Mouse (Mus musculus) left cerebral cortex, adult 9 months (tissue): ENCODE results near the gene Tnfsf9.

Experiments
- DNase-seq, 2 experiments: peaks; one replicate each; pipeline ENCODE4 v3.0.0; 2022; ENCODE audit warnings: low spot score in 2 of 2

The Tnfsf9 gene

GRCm38 (mm10) chr17:57105181-57106034 is at the start of gene Tnfsf9:
Gene Tnfsf9 (plus strand): TSS chr17:57105325.
- no peak for DNase-seq

- no peak for DNase-seq
Measured at GRCm38 (mm10) chr17:57056246-57056645, 48.9 kb upstream of the Tnfsf9 start.

GRCm38 (mm10) chr17:57058891-57059485 is 46.1 kb upstream of the Tnfsf9 start, which contains the start of gene Crb3:
Gene Crb3 (plus strand): TSS chr17:57059105.
- DNase-seq, result no peak

DNA sequence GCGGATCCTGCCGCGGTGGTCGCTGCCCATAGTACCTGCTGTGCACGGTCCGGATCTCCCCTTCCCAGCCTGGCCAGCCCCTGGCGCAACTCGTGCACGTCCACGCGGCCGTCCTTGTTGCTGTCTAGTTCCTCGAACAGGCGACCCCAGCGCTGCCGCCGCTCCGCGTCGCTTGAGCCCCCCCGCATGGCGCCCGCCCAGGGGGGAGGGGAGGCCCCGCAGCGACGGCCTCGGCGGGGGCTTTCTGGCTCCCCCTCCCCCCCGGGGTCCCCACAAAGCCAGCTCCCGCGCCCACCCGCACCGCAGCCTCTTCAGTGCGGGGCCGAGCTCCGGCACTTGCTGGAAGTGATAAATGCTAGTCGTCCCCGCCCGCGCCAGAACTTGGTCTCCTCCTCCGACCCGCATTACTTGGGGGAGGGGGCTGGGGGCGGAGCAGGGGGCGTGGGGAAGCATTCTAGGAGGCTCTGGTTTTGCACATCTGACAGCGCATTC is 45.6 kb upstream of the Tnfsf9 start, which contains the start of gene Slc25a23:
TSS of gene Slc25a23 (minus strand) at position 378 of the 492 bp plus-strand sequence.
- DNase-seq, result peak; percentile 60 to 70

DNA sequence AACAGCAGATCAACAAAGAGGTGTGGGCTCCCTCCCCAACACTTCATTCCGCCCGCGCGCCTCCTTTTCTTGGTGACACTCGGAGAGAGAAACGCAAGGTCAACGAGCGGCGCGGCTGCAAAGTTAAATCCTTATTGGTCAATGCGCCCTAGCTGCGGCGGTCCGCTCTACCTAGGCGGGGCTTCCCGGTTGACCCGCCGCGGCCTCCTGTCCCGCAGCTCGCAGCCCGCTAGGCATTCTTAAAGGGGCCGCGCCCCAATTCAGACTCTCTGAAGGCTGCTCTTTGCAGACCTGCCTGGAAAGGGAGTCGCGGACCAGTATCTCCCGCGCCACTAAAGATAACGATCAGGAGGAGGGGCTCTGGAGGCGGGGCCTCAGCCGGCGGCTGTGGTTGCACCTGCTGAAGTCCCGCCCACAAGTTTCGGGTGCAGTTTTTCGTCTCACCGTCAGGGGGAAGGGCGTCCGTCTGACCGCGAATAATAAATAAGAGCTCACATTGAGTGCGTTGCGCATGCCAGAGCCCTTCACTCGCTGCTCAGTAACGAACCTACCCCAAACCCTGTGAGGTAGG is 44.8 kb upstream of the Tnfsf9 start:
- peak; percentile 94 to 97 for DNase-seq

GRCm38 (mm10) chr17:57061069-57061468 is 44.1 kb upstream of the Tnfsf9 start:
- DNase-seq, result no peak

DNA sequence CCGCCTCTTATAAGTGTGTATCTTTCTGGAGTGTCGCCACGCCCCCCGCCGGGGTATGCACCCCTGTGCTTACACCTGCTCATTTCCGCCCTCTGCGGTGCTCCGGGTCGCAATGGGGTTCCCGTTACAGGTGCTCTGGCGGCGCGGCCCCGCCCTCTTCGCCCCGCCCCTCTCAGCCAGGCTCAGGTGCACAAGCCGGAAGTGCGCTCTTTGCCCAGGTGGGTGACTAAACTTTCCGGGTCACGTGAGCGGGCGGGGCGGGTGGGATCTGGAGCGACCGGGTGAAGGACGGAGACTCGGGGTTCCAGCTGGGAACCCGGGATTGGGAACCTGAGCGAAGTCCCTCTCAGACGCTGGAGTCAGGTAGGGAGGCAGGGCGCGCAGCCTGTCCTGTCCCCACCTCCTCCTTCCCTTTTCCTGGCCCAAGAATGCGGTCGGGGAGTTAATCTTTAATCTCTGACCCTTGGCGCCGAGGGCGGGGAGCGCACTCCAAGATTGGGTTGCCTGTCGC is 43.1 kb upstream of the Tnfsf9 start:
- no peak for DNase-seq

- no peak for DNase-seq
Measured at GRCm38 (mm10) chr17:57062548-57062947, 42.6 kb upstream of the Tnfsf9 start.

DNA sequence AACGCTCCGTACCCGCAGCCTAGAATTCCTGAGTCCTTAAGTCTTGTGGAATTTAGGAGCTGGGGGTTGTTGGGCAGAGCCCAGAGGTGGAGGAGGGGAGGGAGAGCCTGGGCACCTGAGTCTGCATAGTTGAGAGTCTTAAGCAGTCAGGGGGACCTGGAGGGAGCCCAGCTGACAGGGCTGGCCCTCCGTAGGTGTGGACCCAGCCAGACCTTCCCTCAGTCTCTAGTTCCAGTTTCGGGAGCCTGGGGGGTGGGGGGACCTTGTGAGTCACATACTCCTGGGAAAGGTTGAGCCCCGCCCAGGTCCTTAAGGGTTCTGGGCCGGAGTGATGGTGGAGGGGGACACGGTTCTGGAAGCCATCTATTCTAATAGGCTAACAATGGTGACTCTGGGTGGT is 42.1 kb upstream of the Tnfsf9 start:
- DNase-seq, result no peak

- DNase-seq, result no peak
Measured at GRCm38 (mm10) chr17:57066908-57067307, 38.2 kb upstream of the Tnfsf9 start.

GRCm38 (mm10) chr17:57070272-57070671 is 34.9 kb upstream of the Tnfsf9 start:
- no peak for DNase-seq

DNA sequence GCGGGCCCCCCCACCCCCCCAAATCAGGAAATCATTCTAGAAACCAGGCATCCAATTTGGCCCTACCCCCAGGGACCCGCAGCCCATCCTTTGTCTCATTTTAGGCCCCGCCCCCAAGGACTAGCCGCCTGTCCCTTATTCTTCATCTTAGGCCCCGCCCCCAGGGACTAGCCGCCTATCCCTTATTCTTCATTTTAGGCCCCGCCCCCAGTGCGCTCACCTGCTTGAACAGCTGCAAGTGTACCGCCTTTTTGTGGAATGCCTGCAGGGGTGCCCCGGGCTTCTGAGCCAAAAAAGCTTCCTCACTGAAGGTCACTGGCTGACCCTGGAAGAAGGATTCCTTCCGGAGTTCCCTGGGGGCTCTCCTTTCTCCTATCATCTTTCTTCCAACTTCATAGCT is 34.4 kb upstream of the Tnfsf9 start:
- DNase-seq, result no peak

DNA sequence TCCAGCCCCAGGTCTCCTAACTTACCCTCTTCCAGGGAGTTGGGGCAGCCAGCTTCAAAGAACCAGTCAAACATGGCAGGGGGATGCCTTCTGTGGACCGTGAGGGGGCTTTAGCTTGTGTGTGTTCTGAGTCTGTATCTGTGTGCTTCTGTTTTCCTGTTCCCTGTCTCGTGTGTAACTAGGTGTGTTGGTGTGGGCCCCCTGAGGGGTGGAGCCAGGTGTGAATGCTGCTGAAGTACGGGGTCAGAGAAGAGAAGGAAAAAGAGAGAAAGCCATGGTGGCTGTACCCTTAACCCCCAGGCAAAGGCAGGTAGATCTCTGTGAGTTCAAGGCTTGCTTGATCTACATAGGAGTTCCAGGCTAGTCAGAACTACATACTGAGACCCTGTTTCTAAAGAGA is 28.2 kb upstream of the Tnfsf9 start:
- no peak for DNase-seq

DNA sequence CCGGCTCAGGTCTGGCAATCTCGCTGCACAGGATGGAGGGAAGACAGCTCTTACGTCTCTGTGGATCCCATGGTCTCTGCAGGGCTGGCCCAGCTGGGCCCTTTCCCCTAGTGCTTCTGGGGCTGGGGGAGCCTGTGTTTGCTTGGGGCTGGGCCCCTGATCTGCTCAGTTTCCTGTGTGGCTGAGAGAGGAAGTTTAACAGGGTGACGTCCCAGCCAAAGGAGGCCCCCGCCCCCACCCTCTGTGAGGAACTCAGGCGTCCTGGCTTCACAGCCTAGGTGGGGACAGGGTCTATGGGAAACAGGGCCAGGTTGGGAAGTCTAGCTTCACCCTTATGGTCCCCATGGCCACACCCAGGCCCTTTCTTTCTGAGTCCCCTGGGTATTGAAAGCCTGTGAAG is 26.8 kb upstream of the Tnfsf9 start, which contains the start of gene Dennd1c:
TSS of gene Dennd1c (minus strand) at position 179 of the 400 bp plus-strand sequence.
- no peak for DNase-seq

DNA sequence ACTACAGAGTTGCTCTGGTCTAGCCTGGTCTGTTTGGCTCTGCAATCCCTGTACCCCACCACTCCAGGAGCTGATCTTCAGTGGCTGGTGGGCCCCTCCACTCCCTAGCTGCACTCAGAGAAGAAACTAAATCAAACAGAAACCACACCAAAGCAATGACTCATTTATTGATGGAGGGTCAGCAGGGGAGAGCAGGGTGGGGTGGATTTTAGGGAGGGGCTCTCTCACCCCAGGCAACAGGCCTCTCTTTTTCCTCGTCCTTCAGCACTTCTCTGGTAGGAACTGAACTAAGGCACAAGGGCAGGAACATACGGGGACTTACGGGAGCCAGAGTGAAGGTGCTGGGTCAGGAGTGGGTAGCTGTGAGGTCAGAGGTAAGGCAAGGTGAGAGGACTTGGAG is 25.2 kb upstream of the Tnfsf9 start:
- DNase-seq, result no peak

DNA sequence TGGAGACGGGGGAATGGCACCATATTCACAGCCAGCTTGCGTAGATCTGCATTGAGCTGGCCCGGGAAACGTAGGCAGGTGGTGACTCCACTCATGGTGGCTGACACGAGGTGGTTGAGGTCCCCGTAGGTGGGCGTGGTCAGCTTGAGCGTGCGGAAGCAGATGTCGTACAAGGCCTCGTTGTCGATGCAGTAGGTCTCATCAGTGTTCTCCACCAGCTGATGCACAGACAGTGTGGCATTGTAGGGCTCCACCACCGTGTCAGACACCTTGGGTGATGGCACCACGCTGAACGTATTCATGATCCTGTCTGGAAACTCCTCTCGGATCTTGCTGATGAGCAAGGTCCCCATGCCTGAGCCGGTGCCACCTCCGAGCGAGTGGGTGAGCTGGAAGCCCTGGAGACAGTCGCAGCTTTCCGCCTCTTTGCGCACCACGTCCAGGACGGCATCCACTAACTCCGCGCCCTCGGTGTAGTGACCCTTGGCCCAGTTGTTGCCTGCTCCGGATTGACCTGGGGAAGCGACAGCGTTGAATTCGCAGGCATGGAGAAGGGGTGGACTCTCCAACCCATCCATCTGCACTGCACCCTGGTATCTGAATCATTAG is 23.8 kb upstream of the Tnfsf9 start:
- no peak for DNase-seq

DNA sequence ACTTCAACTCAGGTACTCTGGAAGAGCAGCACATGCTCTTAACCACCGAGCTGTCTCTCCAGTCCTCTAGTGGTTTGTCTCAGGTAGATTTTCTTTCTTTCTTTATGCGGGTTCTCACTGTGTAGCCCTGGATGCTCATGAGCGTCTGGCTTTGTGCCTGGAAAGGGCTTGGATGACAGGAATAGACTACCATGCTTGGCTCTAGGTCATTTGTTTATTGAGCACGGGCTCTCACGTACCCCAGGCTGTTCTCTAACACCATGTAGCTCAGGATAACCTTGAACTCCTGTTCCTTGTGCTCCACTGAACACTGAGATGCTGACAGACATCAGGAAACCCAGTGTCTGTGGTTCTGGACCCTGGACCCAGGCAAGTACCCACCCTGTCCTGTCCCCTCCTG is 22.6 kb upstream of the Tnfsf9 start:
- no peak for DNase-seq

- DNase-seq, result no peak
Measured at GRCm38 (mm10) chr17:57085970-57086757, 19.0 kb upstream of the Tnfsf9 start.

GRCm38 (mm10) chr17:57087049-57087832 is 17.9 kb upstream of the Tnfsf9 start, which contains the start of gene Tubb4a:
Gene Tubb4a (minus strand): TSS chr17:57087782.
- peak; percentile 71 to 89 for DNase-seq

DNA sequence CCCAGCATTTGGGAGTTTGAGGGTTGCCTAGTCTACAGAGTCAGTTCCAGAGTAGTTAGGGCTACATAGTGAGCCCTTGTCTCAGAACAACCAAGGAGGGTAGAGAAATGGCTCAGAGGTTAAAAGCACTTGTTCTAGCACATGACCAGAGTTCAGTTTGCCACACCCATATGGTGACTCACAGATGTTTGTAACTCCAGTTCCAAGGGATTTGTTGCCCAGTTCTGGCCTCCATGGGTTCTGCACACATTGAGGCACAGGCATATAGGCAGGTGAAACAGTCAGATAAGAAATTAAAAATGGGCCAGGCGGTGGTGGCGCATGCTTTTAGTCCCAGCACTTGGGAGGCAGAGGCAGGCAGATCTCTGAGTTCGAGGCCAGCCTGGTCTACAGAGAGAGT is 10.9 kb upstream of the Tnfsf9 start:
- no peak for DNase-seq
